Mouse (Mus musculus) erythroblast, embryonic 14.5 days (primary cell): ENCODE results near the gene Lztfl1. TPM values are rescaled to one million over a fixed set of nuclear protein-coding genes. Genes with fewer than 3 reads are reported as not detected.
A peak's percentile ranks its signal among the peaks of the same experiment; 100 is the strongest.
"Not testable (repeated sequence)": the region's sequence is repeated elsewhere in the genome, so short reads cannot be mapped to it uniquely, and the experiment has no call there.

Experiments used
- H3K27me3 ChIP-seq: 2 replicates; pipeline ENCODE4 v1.6.1; 2012; ENCODE audit warnings: inconsistent platforms; ENCODE audit not compliant: control insufficient read depth
- H3K36me3 ChIP-seq: 2 replicates; pipeline ENCODE4 v1.6.1; 2012; ENCODE audit warnings: mild to moderate bottlenecking, inconsistent platforms; ENCODE audit not compliant: control insufficient read depth
- H3K4me1 ChIP-seq: 2 replicates; pipeline ENCODE4 v1.6.1; 2012; ENCODE audit warnings: inconsistent platforms; ENCODE audit not compliant: control insufficient read depth
- H3K4me3 ChIP-seq: replicated peaks from 2 replicates; pipeline ENCODE3; 2012; ENCODE audit warnings: moderate library complexity, mild to moderate bottlenecking, inconsistent platforms
- H3K9me3 ChIP-seq: 2 replicates; pipeline ENCODE4 v1.6.1; 2012; ENCODE audit warnings: low read length, inconsistent platforms, mixed read lengths; ENCODE audit not compliant: control insufficient read depth
- GATA1 ChIP-seq: IDR thresholded peaks from 2 replicates; pipeline ENCODE4 v1.6.1; 2012; ENCODE audit warnings: low read length, inconsistent platforms, mixed read lengths
- TAL1 ChIP-seq: IDR thresholded peaks from 3 replicates; pipeline ENCODE4 v1.6.1; 2012; ENCODE audit warnings: low read length, inconsistent platforms, mixed read lengths
- polyA plus RNA-seq: library from polyadenylated mRNA; stranded (reverse); fragments of >175 nt; gene quantifications from 2 replicates; pipeline ENCODE4 v1.2.3, GENCODE M21; 2012

Gene Lztfl1
- polyA plus RNA-seq, 1 experiment = 0.38 TPM

DNA sequence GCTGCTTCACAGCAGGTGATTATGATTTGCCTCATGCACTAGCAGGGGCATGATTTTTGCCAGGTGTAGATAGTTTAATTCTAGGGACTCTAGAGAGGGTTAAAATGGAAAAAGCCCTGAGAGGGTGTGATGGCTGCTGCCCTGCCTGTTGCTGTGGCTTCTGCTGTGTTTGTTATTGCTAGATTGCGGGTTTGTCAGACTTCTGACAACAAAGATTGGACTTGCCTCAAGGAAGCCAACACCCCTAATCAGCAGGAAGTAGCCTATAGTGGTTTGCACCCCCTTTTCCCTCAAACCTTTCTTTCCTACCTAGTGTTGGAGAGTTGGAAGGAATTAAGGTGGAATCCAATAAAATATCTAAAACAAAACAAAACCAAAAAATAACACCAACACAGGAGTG lies 29.3 kb downstream of the Lztfl1 start:
- Histone ChIP-seq H3K27me3 (peaks cover 13% of the 10 kb centered on the region), H3K36me3 (peaks cover 6% of the 10 kb centered on the region), H3K4me1 (peaks cover 2% of the 10 kb centered on the region; the same call in 1 of the 2 replicates), H3K9me3 (no peaks in the 10 kb centered on the region), H3K4me3 (no peak overlapping the region)
- TF ChIP-seq TAL1 (no peak), GATA1 (no peak)

DNA sequence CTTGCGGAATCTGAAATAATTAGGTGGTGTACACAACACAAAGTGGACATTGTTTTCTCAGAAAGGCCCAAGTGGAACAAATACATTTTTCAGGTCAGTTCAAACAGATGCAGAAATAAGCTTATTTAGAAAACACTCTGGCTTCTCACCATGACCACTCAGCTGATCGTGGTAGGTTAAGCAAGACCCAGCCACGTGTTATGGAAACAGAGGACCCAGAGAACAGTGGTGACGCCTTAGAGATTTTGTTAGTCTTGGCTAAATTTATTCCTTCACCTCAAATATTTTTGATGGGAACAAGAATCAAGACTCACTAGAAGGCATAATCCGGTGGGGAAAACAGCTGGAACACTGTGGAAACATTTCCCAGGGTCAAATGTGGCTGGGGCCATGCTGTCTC lies 31.3 kb downstream of the Lztfl1 start:
- H3K27me3 ChIP-seq = peaks cover 32% of the 10 kb centered on the region
- TF ChIP-seq TAL1 = no peak
- no peak for TF ChIP-seq GATA1
- no peaks in the 10 kb centered on the region for H3K36me3 ChIP-seq
- no peak overlapping the region for H3K4me3 ChIP-seq
- H3K4me1 ChIP-seq = peaks cover 2% of the 10 kb centered on the region; the same call in 1 of the 2 replicates
- no peaks in the 10 kb centered on the region for H3K9me3 ChIP-seq

DNA sequence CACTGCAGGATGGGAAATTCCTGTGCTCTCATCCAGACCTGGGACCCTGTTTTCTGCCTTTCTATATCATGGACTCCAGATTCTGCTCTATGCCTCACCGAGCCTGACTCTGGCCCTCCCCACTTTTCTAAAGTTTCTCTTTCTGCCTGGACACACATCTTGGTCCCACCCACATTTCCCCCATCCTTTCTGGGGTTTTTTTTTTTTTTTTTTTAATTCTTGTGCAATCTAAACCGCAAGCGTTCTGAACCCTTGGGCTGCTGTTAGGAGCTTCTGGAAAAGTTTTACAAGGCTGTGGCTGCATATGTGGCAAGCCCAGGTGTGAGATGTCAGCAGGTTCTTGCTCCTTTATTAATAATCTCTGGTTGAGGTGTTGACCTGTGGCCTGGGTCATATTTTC lies 33.8 kb downstream of the Lztfl1 start:
- H3K27me3 ChIP-seq = peaks cover 57% of the 10 kb centered on the region
- no peak overlapping the region for H3K4me3 ChIP-seq
- TF ChIP-seq GATA1 (no peak), TAL1 (no peak)
- no peaks in the 10 kb centered on the region for H3K9me3 ChIP-seq
- no peaks in the 10 kb centered on the region for H3K36me3 ChIP-seq
- H3K4me1 ChIP-seq = peaks cover 18% of the 10 kb centered on the region

DNA sequence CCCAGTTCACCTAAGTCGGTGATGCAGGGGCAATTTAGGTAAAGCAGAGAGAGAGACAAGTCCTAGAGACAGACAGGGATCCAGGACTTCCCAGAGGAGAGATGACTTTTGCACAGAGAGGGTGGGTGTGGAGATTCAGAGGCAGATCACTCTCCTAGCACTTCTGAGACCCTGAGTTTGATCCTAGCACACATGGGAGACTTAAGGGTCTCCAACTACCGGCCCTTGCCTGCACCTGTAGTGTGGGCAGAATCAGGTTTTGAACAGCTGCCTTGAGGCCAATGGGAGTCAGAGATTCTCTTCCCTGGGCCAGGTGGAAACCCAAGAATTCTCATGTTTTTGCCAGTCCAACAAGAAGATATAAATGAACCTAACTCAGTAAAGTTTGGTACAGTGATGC lies 38.3 kb downstream of the Lztfl1 start:
- Histone ChIP-seq H3K27me3 (peaks cover 97% of the 10 kb centered on the region), H3K4me1 (peaks cover 38% of the 10 kb centered on the region), H3K36me3 (peaks cover 18% of the 10 kb centered on the region), H3K9me3 (peaks cover 4% of the 10 kb centered on the region; the same call in 1 of the 2 replicates), H3K4me3 (peak overlapping the region; percentile 90)
- TF ChIP-seq TAL1 (no peak), GATA1 (no peak)

DNA sequence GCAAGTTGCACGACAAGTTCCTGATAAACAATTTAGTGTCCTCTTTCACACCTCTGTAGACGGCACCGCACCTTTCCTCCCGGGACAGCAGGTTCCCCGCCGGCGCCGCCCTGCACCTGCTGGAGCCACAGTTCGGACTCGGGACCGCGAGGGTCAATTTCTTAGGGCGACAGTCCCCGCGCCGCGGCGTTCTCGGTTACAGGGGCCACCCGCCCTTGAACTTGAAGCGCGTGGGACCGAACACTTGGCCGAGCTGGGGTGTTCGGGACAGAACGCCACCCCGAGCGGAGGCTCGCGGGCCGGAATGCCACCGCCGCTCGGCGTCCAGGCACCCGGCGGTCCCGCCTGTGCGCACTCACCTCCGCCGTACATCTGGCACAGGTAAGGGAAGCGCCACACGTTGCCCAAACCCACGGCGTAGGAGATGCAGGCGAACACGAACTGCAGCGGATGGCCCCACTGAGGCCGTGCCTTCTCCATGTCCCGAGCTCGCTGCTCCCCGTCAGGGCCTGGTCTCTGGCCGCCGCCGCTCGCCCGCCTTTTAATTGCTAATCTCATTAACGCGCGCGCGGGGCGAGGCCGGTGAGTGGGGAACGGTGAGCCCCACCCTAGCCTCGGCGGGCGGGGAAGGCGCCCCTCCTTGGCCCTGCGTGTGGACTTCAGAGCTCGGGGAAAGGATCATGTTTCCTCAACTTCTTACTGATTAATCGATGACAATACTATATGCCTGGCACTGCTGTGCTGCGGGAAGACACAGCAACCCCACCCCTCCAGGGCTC lies 39.0 kb downstream of the Lztfl1 start, which contains the start of the genes Ccr9 and Slc6a20a:
Gene Ccr9 (plus strand): TSS at position 113 of the 779 bp plus-strand sequence.
Gene Slc6a20a (minus strand): TSS at position 559 of the 779 bp plus-strand sequence.
- H3K27me3 ChIP-seq = peaks cover 98% of the 10 kb centered on the region
- TF ChIP-seq TAL1 (no peak), GATA1 (no peak)

DNA sequence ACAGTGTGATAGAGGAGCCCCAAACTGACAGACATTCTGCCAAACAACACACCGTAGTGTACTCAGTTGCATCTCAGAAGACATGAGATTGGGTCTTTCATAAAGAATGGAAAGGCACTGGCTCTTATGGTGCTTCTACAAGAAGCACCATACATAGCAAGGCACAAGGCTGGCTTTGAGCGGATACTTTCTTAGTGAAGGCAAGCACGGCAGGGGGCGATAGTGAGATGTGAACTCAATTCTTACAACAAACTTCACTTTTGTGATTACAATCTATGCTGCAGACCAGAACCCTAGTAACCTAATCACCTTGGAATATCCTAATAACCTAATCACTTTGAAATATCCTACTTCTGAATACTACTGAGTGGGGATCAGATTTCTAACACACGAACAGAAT lies 51.9 kb downstream of the Lztfl1 start:
- H3K4me3 ChIP-seq = no peak overlapping the region
- peaks cover 4% of the 10 kb centered on the region; the same call in 1 of the 2 replicates for H3K9me3 ChIP-seq
- H3K4me1 ChIP-seq = peaks cover 1% of the 10 kb centered on the region
- TF ChIP-seq TAL1 = no peak
- peaks cover 28% of the 10 kb centered on the region for H3K36me3 ChIP-seq
- H3K27me3 ChIP-seq = peaks cover 4% of the 10 kb centered on the region

More for the DNA sequence above, 39.0 kb downstream of the Lztfl1 start, which contains the start of the genes Ccr9 and Slc6a20a:
- Histone ChIP-seq H3K36me3 (peaks cover 18% of the 10 kb centered on the region), H3K4me1 (peaks cover 40% of the 10 kb centered on the region), H3K4me3 (peak within 1 kb of the TSS; percentile 90), H3K9me3 (peaks cover 4% of the 10 kb centered on the region; the same call in 1 of the 2 replicates)

DNA sequence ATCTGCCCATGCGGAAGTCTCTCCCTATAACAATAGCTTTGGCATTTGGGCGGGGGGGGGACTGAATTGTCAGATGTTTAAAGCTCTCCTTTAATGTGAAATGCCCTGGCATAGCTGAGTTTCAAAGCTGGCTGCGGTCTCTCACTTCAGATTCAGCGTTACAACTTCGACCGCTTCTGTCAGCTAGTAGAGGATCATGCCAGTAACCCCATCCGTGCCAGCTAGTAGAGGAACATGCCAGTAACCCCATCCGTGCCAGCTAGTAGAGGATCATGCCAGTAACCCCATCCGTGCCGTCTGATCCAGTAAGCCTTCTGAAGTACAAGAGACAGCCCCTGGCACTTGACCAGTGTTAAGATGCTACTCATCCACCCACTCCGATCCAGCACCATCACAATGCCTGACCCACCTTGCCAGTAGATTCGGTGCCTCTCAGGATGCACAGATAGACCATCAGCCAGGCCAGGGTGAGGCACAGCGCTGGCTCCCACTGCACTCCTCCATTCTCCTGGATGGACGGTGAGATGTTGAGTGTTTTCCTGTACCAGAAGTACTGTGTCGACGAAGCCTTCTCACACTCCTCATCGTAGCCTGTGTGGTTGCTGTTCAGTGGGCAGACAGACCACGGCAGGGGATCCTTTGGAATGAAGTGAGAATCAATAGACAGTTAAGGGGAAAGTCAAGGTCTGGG lies 57.4 kb downstream of the Lztfl1 start:
- H3K27me3 ChIP-seq, H3K9me3 ChIP-seq, H3K4me1 ChIP-seq, H3K4me3 ChIP-seq: not testable (repeated sequence)
- peaks cover 64% of the 10 kb centered on the region for H3K36me3 ChIP-seq

DNA sequence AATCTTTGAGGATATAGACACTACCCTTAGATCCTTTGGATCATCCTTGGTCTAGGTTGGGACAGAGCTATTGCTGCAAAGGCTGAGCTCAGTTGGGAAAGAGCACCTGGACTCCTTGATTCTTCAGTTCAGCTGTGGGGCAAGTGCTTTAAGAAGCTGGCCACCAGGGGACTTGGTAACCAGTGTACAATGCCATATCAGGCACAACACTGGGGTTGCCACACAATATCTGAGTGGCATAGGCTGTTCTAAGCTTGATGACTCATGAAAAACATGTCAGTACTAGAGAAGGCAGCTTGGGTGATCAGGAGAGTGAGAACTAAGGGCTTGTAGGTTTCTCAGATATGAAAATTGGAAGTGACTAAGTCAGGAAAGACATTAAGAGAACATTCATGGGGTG lies 58.5 kb downstream of the Lztfl1 start:
- H3K4me1 ChIP-seq = no peaks in the 10 kb centered on the region
- TF ChIP-seq TAL1 = no peak
- TF ChIP-seq GATA1 = no peak
- H3K4me3 ChIP-seq = no peak overlapping the region
- peaks cover 72% of the 10 kb centered on the region for H3K36me3 ChIP-seq
- peaks cover 3% of the 10 kb centered on the region for H3K27me3 ChIP-seq
- H3K9me3 ChIP-seq = no peaks in the 10 kb centered on the region

DNA sequence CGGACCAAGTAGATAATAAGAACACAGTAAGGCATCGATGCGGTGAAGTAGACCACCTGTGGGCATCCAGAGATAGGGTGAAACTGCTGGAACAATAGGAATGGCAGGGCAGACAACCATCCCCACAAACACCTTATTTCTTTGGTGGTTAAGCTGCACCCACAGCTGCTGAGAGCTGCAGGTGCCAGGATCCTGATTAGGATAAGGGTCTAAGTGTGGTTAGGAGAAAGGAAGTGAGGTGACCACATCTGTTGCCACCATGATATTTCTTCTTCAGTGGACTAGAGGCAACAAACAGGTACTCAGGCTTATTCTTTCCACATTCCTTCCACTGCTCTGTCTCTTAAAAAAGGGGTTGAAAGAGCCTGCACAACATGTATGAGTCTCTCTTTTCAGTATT lies 60.0 kb downstream of the Lztfl1 start:
- peaks cover 72% of the 10 kb centered on the region for H3K36me3 ChIP-seq
- H3K4me1 ChIP-seq = no peaks in the 10 kb centered on the region
- H3K4me3 ChIP-seq = no peak overlapping the region
- TF ChIP-seq GATA1 (no peak), TAL1 (no peak)
- no peaks in the 10 kb centered on the region for H3K9me3 ChIP-seq
- H3K27me3 ChIP-seq = peaks cover 1% of the 10 kb centered on the region; the same call in 1 of the 2 replicates
